Mouse (Mus musculus) lung, adult 2 months (tissue): Measurements from ENCODE around the gene Sp1. TPM values are rescaled to one million over a fixed set of nuclear protein-coding genes. Genes with fewer than 3 reads are reported as not detected.

Experiments used
- DNase-seq: peaks from one replicate; pipeline ENCODE4 v3.0.0; 2022
- H3K4me1 ChIP-seq: fragments of 200-500 bp; 2 replicates; pipeline ENCODE4 v1.6.1; 2011; ENCODE audit warnings: low read length; ENCODE audit not compliant: control insufficient read depth, insufficient read depth
- H3K4me3 ChIP-seq: fragments of 200-500 bp; replicated peaks from 2 replicates; pipeline ENCODE3; 2011; ENCODE audit warnings: low read depth, mild to moderate bottlenecking, control low read depth, low read length; ENCODE audit errors: extremely low read depth
- CTCF ChIP-seq: fragments of 200-500 bp; IDR thresholded peaks from 2 replicates; pipeline ENCODE4 v1.5.1; 2011; ENCODE audit warnings: mild to moderate bottlenecking, low read length, control low read depth; ENCODE audit not compliant: insufficient read depth
- POLR2A ChIP-seq: fragments of 200-500 bp; IDR thresholded peaks from 2 replicates; pipeline ENCODE4 v1.6.1; 2011; ENCODE audit warnings: low read depth, mild to moderate bottlenecking, control low read depth, low read length, borderline replicate concordance; ENCODE audit errors: extremely low read depth
- WGBS: fragments of 180-500 bp; shearing (Covaris S2); methylation state at CpG from one replicate; pipeline ENCODE4 v1.1.7; 2018; 5-methylcytosine and 5-hydroxymethylcytosine counted together
- polyA plus RNA-seq: library from polyadenylated mRNA; depleted of rRNA; stranded (reverse); fragments of >200 nt; gene quantifications from 2 replicates; pipeline ENCODE4 v1.2.3, GENCODE M21; 2012

Sp1 gene
- polyA plus RNA-seq, 1 experiment: 20.0 TPM

- no peak overlapping the region for H3K4me3 ChIP-seq
- TF ChIP-seq POLR2A (no peak), CTCF (no peak)
- peaks cover 18% of the 10 kb centered on the region for H3K4me1 ChIP-seq
- no peak for DNase-seq
- WGBS: 91% methylated on average over 10 of the region's 10 CpGs
Observed at GRCm38 (mm10) chr15:102407681-102408557, 2.0 kb downstream of the Sp1 start.

GRCm38 (mm10) chr15:102408558-102409130, 2.7 kb downstream of the Sp1 start:
- TF ChIP-seq CTCF: no peak
- no peak for TF ChIP-seq POLR2A
- 64% methylated on average over 2 of the region's 2 CpGs for WGBS
- no peak for DNase-seq
- Histone ChIP-seq H3K4me3 (no peak overlapping the region), H3K4me1 (peaks cover 20% of the 10 kb centered on the region)

GRCm38 (mm10) chr15:102409286-102409685, 3.3 kb downstream of the Sp1 start:
- no peak for DNase-seq
- WGBS: 87% methylated on average over 3 of the region's 3 CpGs
- Histone ChIP-seq H3K4me3 (no peak overlapping the region), H3K4me1 (peaks cover 21% of the 10 kb centered on the region)
- TF ChIP-seq POLR2A (no peak), CTCF (no peak)

GRCm38 (mm10) chr15:102411077-102411476, 5.1 kb downstream of the Sp1 start:
- TF ChIP-seq CTCF (no peak), POLR2A (no peak)
- no peak for DNase-seq
- Histone ChIP-seq H3K4me3 (no peak overlapping the region), H3K4me1 (peaks cover 19% of the 10 kb centered on the region)
- WGBS: 87% methylated on average over 1 of the region's 1 CpGs

GRCm38 (mm10) chr15:102413687-102414086, 7.7 kb downstream of the Sp1 start:
- TF ChIP-seq CTCF (no peak), POLR2A (no peak)
- no peak for DNase-seq
- Histone ChIP-seq H3K4me1 (peaks cover 17% of the 10 kb centered on the region), H3K4me3 (no peak overlapping the region)

GRCm38 (mm10) chr15:102417524-102417923, 11.6 kb downstream of the Sp1 start:
- no peak for DNase-seq
- Histone ChIP-seq H3K4me3 (no peak overlapping the region), H3K4me1 (peaks cover 8% of the 10 kb centered on the region)
- TF ChIP-seq POLR2A: no peak
- WGBS: 85% methylated on average over 2 of the region's 2 CpGs

GRCm38 (mm10) chr15:102420986-102421385, 15.0 kb downstream of the Sp1 start:
- 36% methylated on average over 1 of the region's 1 CpGs for WGBS
- H3K4me3 ChIP-seq: no peak overlapping the region
- TF ChIP-seq POLR2A: no peak
- no peak for TF ChIP-seq CTCF

GRCm38 (mm10) chr15:102421437-102421836, 15.5 kb downstream of the Sp1 start:
- TF ChIP-seq CTCF (no peak), POLR2A (no peak)
- H3K4me3 ChIP-seq: no peak overlapping the region
- DNase-seq: no peak
- H3K4me1 ChIP-seq: peaks cover 4% of the 10 kb centered on the region
- 46% methylated on average over 3 of the region's 3 CpGs for WGBS

More at GRCm38 (mm10) chr15:102420986-102421385, 15.0 kb downstream of the Sp1 start:
- DNase-seq: no peak
- H3K4me1 ChIP-seq: peaks cover 4% of the 10 kb centered on the region

- WGBS: 91% methylated on average over 2 of the region's 2 CpGs
- H3K4me3 ChIP-seq: no peak overlapping the region
- no peak for TF ChIP-seq CTCF
- DNase-seq: no peak
- peaks cover 4% of the 10 kb centered on the region for H3K4me1 ChIP-seq
Observed at GRCm38 (mm10) chr15:102423602-102424240, 17.8 kb downstream of the Sp1 start.
